Mouse (Mus musculus) forebrain, embryonic 11.5 days (tissue): ENCODE measurements around the gene Dnajc28. TPM values are rescaled to one million over a fixed set of nuclear protein-coding genes. Genes with fewer than 3 reads are reported as not detected.

Experiments
- ATAC-seq: fragments of 200-750 bp; cut with Nextera tagmentation; replicated peaks from 2 replicates; pipeline ENCODE4 v1.8.0; 2017; ENCODE audit warnings: moderate TSS enrichment; ENCODE audit not compliant: low FRiP score
- DNase-seq: peaks from one replicate; pipeline ENCODE4 v3.0.0-alpha.2; 2017; ENCODE audit warnings: low spot score
- H3K27ac ChIP-seq: fragments of 300-500 bp; sonication (generic); 2 replicates; pipeline ENCODE4 v1.5.1; 2014; ENCODE audit warnings: low read depth, low read length
- H3K27me3 ChIP-seq: fragments of 300-500 bp; sonication (generic); 2 replicates; pipeline ENCODE4 v1.6.1; 2014; ENCODE audit warnings: mild to moderate bottlenecking, low read length, mixed read lengths; ENCODE audit not compliant: control insufficient read depth, insufficient read depth
- H3K36me3 ChIP-seq: fragments of 300-500 bp; sonication (generic); 2 replicates; pipeline ENCODE4 v1.6.1; 2014; ENCODE audit warnings: mild to moderate bottlenecking, low read length, moderate library complexity, mixed read lengths; ENCODE audit not compliant: control insufficient read depth, insufficient read depth
- H3K4me1 ChIP-seq: fragments of 300-500 bp; sonication (generic); replicated peaks from 2 replicates; pipeline ENCODE4 v1.6.1; 2014; ENCODE audit warnings: low read length, mixed read lengths; ENCODE audit not compliant: control insufficient read depth, insufficient read depth
- H3K4me2 ChIP-seq: fragments of 300-500 bp; sonication (generic); 2 replicates; pipeline ENCODE4 v1.6.1; 2014; ENCODE audit warnings: low read depth, mild to moderate bottlenecking, low read length, moderate library complexity, mixed read lengths; ENCODE audit not compliant: severe bottlenecking
- H3K4me3 ChIP-seq: fragments of 300-500 bp; sonication (generic); 2 replicates; pipeline ENCODE4 v1.5.1; 2014; ENCODE audit warnings: low read depth, low read length
- H3K9ac ChIP-seq: fragments of 300-500 bp; sonication (generic); 2 replicates; pipeline ENCODE4 v1.6.1; 2014; ENCODE audit warnings: low read length
- H3K9me3 ChIP-seq: fragments of 300-500 bp; sonication (generic); 2 replicates; pipeline ENCODE4 v1.6.1; 2016; ENCODE audit warnings: low read length, mixed read lengths; ENCODE audit not compliant: control insufficient read depth
- WGBS: fragments of 180-500 bp; shearing (Covaris S2); extraction: QIAGEN DNeasy Blood & Tissue Kit; methylation state at CpG from one replicate; pipeline ENCODE4 v1.1.7; 2014; 5-methylcytosine and 5-hydroxymethylcytosine counted together
- polyA plus RNA-seq: library from polyadenylated mRNA; unstranded; fragments of >200 nt; fragmentation: Nextera tagmentation; extraction: Ambion mirVana; gene quantifications from 2 replicates; pipeline ENCODE4 v1.2.1, GENCODE M21; 2014

Dnajc28 gene
- polyA plus RNA-seq, 1 experiment from 2014 or later = 4.7 TPM

GRCm38 (mm10) chr16:91640171-91640570 lies 21.3 kb upstream of the Dnajc28 start:
- Histone ChIP-seq H3K36me3 (peaks cover 18% of the 10 kb centered on the region), H3K4me1 (no peaks in the 10 kb centered on the region), H3K9ac (no peak overlapping the region), H3K27ac (no peak overlapping the region), H3K9me3 (no peaks in the 10 kb centered on the region), H3K4me3 (no peak overlapping the region), H3K4me2 (no peak overlapping the region), H3K27me3 (no peaks in the 10 kb centered on the region)
- 93% methylated on average over 8 of the region's 8 CpGs for WGBS
- DNase-seq (no peak), ATAC-seq (no peak)

- DNase-seq = peak; percentile 22
- no peak for ATAC-seq
- Histone ChIP-seq H3K9me3 (no peaks in the 10 kb centered on the region), H3K4me2 (no peak overlapping the region), H3K36me3 (peaks cover 21% of the 10 kb centered on the region), H3K27ac (no peak overlapping the region), H3K9ac (no peak overlapping the region), H3K4me1 (no peaks in the 10 kb centered on the region), H3K4me3 (no peak overlapping the region), H3K27me3 (no peaks in the 10 kb centered on the region)
- WGBS = 93% methylated on average over 2 of the region's 2 CpGs
Observed at GRCm38 (mm10) chr16:91639636-91640035, 20.8 kb upstream of the Dnajc28 start.

GRCm38 (mm10) chr16:91639161-91639560 lies 20.3 kb upstream of the Dnajc28 start:
- Histone ChIP-seq H3K4me1 (no peaks in the 10 kb centered on the region), H3K9me3 (no peaks in the 10 kb centered on the region), H3K27ac (no peak overlapping the region), H3K9ac (no peak overlapping the region), H3K27me3 (no peaks in the 10 kb centered on the region), H3K4me2 (no peak overlapping the region), H3K4me3 (no peak overlapping the region), H3K36me3 (peaks cover 21% of the 10 kb centered on the region)
- 94% methylated on average over 5 of the region's 5 CpGs for WGBS
- ATAC-seq = no peak
- peak; percentile 21 for DNase-seq

- peaks cover 25% of the 10 kb centered on the region for H3K36me3 ChIP-seq
- no peaks in the 10 kb centered on the region for H3K9me3 ChIP-seq
- no peaks in the 10 kb centered on the region for H3K27me3 ChIP-seq
- 92% methylated on average over 12 of the region's 12 CpGs for WGBS
- DNase-seq (no peak), ATAC-seq (no peak)
- no peak overlapping the region for H3K4me3 ChIP-seq
- no peak overlapping the region for H3K4me2 ChIP-seq
- no peak overlapping the region for H3K9ac ChIP-seq
- H3K4me1 ChIP-seq = no peaks in the 10 kb centered on the region
- no peak overlapping the region for H3K27ac ChIP-seq
Observed at GRCm38 (mm10) chr16:91633641-91634040, 14.8 kb upstream of the Dnajc28 start.

GRCm38 (mm10) chr16:91632940-91633339 lies 14.1 kb upstream of the Dnajc28 start:
- H3K27ac ChIP-seq = no peak overlapping the region
- H3K4me1 ChIP-seq = no peaks in the 10 kb centered on the region
- no peaks in the 10 kb centered on the region for H3K9me3 ChIP-seq
- H3K4me3 ChIP-seq = no peak overlapping the region
- H3K9ac ChIP-seq = no peak overlapping the region
- no peak for ATAC-seq
- DNase-seq = no peak
- no peaks in the 10 kb centered on the region for H3K27me3 ChIP-seq
- H3K36me3 ChIP-seq = peaks cover 23% of the 10 kb centered on the region
- WGBS = 93% methylated on average over 7 of the region's 7 CpGs
- H3K4me2 ChIP-seq = no peak overlapping the region

- H3K4me3 ChIP-seq = no peak overlapping the region
- no peaks in the 10 kb centered on the region for H3K4me1 ChIP-seq
- no peaks in the 10 kb centered on the region for H3K27me3 ChIP-seq
- ATAC-seq (no peak), DNase-seq (no peak)
- peaks cover 19% of the 10 kb centered on the region; the same call in 1 of the 2 replicates for H3K36me3 ChIP-seq
- WGBS = 92% methylated on average over 5 of the region's 5 CpGs
- H3K4me2 ChIP-seq = no peak overlapping the region
- H3K9ac ChIP-seq = no peak overlapping the region
- no peak overlapping the region for H3K27ac ChIP-seq
- no peaks in the 10 kb centered on the region for H3K9me3 ChIP-seq
Observed at GRCm38 (mm10) chr16:91632439-91632838, 13.6 kb upstream of the Dnajc28 start.

- Histone ChIP-seq H3K27ac (no peak overlapping the region), H3K4me1 (no peaks in the 10 kb centered on the region), H3K4me2 (no peak overlapping the region), H3K9me3 (no peaks in the 10 kb centered on the region), H3K9ac (no peak overlapping the region), H3K27me3 (no peaks in the 10 kb centered on the region), H3K36me3 (peaks cover 14% of the 10 kb centered on the region; the same call in 1 of the 2 replicates), H3K4me3 (no peak overlapping the region)
- no peak for ATAC-seq
- WGBS = 90% methylated on average over 1 of the region's 1 CpGs
- DNase-seq = no peak
Observed at GRCm38 (mm10) chr16:91630584-91630983, 11.8 kb upstream of the Dnajc28 start.

- no peak overlapping the region for H3K9ac ChIP-seq
- no peak for ATAC-seq
- WGBS = 87% methylated on average over 4 of the region's 4 CpGs
Observed at GRCm38 (mm10) chr16:91629749-91630148, 10.9 kb upstream of the Dnajc28 start.

GRCm38 (mm10) chr16:91628673-91629072 lies 9.8 kb upstream of the Dnajc28 start:
- H3K4me2 ChIP-seq = no peak overlapping the region
- no peak overlapping the region for H3K4me3 ChIP-seq
- no peak overlapping the region for H3K9ac ChIP-seq
- 93% methylated on average over 3 of the region's 3 CpGs for WGBS
- DNase-seq (peak; percentile 27), ATAC-seq (no peak)
- no peaks in the 10 kb centered on the region for H3K27me3 ChIP-seq
- H3K27ac ChIP-seq = no peak overlapping the region
- peaks cover 13% of the 10 kb centered on the region; the same call in 1 of the 2 replicates for H3K36me3 ChIP-seq
- H3K9me3 ChIP-seq = no peaks in the 10 kb centered on the region
- H3K4me1 ChIP-seq = no peaks in the 10 kb centered on the region

More at GRCm38 (mm10) chr16:91629749-91630148, 10.9 kb upstream of the Dnajc28 start:
- no peaks in the 10 kb centered on the region for H3K9me3 ChIP-seq
- DNase-seq = no peak
- no peak overlapping the region for H3K27ac ChIP-seq
- no peaks in the 10 kb centered on the region for H3K27me3 ChIP-seq
- no peak overlapping the region for H3K4me2 ChIP-seq
- no peak overlapping the region for H3K4me3 ChIP-seq
- H3K4me1 ChIP-seq = no peaks in the 10 kb centered on the region
- H3K36me3 ChIP-seq = peaks cover 11% of the 10 kb centered on the region; the same call in 1 of the 2 replicates
